Mouse (Mus musculus): ENCODE results near the gene Pkn2.

The Pkn2 gene

DNA sequence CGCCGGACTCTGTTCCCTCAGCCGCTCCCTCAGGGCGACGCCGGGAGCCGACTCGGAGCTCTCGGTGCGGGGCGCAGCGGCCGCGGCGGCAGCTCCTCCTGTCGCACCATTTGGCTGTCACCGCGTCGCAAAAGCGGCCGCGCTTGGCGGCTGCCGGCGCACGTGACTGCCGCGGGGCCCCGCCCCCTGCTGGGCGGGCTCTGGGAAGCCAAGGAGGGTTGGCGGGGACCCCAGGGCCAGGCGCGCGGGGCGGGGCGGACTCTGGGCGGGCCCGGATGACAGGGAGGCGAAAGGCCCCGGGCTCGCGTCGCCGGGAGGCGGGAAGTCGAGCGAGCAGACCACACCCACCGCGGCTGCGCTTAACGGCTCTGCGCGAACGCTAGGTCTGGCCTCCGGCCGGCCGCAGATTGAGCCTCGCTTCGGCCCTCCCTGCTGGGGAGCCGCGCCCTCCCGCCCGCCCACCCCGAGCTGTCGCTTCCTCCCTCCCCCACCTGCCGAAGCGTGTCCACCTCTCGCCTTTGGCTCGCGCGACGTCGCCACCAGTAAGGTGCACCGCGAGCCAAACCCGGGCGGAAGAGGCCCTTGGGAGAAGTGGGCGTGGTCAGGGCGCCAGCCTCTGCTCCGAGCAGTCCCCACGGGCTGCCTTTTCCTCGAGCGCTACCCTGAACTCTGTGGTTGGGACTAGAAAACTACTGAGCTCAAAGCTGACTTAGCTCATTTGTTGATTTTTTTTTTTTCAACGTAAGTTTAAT is at the start of gene Pkn2:
Gene Pkn2, minus strand, starts transcription at position 133 of the 752 bp plus-strand sequence.
- in situ Hi-C loops (cut with MboI, MseI) = loop anchor here in 1 of 2 experiments (25.0 kb wide), 1 partner anchor 1680 kb away; the partner anchor contains the start of genes Hs2st1 and Selenof

DNA sequence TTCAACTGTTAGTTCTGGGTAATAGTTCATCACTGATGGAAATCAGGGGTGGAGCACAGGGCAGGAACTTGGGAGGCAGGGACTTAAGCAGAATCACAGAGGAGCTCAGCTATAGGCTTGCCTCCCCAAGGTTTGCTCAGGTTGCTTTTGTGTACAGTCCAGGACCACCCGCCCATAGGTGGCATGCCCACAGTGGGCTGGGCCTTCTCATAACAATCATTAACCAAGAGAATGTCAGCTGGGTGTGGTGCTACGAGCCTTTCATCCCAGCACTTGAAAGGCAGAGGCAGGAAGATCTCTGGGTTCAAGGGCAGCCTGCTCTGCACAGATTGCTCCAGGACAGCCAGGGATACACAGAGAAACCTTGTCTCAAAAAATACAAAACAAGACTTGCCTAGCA is 48.1 kb upstream of the Pkn2 start:
- in situ Hi-C loops (cut with MboI, MseI) = loop anchor here in 1 of 2 experiments (10.0 kb wide), 1 partner anchor 155 kb away; no protein-coding TSS in a partner anchor

DNA sequence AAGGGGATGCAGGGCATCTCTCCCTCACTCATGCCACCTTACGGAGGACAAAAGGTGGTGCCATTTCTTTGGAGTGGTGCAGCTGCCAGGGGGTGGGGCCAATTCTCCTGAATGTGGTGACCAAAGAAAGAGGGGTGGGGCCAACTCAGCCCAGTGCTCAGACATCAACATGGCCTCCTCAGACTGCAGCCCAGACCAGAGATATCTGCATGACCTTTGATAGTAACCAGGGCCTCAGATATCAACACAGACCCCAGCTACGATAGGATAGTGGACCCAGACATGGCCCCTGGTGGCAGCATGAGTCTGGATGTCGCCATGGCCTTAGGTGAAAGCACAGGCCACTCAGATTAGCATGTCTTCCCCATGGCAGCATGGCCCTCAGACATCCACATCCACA is 45.5 kb upstream of the Pkn2 start:
- in situ Hi-C loops (cut with MboI, MseI) = loop anchor here in 1 of 2 experiments (10.0 kb wide), 1 partner anchor 153 kb away; no protein-coding TSS in a partner anchor

GRCm38 (mm10) chr3:142924831-142925348 is 43.1 kb upstream of the Pkn2 start:
- in situ Hi-C loops (cut with MboI, MseI) = loop anchor here in 1 of 2 experiments (5.0 to 10.0 kb wide), 2 partner anchors 150 to 832 kb away; no protein-coding TSS in a partner anchor

GRCm38 (mm10) chr3:142919070-142919469 is 37.3 kb upstream of the Pkn2 start:
- in situ Hi-C loops (cut with MboI, MseI) = no loop called here

DNA sequence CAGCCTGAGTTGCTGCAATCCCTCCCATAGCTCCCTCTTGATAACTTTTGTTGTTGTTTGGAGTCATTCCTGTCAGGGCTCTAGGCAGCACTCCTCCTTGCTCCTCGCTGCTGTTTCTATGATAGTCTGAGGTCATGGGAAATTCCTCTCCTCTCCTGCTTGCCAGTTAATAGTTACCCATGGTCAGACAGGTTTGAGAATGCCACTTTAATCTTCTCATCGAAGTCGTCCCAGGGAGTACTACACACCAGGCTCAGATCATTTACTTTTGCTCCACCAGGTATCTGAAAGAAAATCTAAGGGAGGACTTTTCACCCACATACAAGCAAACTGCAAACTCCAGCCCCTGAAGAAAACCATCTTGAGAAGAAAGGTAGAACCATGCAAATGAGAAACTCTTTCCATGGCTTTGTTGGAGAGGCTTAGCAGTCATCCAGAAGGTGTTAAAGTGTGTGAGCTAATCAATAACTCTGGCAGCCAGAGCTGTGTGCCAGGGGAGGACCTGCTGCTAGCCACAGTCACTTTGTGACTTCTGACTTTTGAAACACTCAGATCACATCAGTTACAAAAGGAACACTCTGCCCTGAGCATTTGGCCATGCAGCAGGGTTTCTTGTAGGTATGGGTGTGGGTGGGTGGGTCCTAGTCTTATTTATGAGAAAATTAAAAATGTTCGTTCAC is 36.1 kb upstream of the Pkn2 start:
- in situ Hi-C loops (cut with MboI, MseI) = no loop called here

DNA sequence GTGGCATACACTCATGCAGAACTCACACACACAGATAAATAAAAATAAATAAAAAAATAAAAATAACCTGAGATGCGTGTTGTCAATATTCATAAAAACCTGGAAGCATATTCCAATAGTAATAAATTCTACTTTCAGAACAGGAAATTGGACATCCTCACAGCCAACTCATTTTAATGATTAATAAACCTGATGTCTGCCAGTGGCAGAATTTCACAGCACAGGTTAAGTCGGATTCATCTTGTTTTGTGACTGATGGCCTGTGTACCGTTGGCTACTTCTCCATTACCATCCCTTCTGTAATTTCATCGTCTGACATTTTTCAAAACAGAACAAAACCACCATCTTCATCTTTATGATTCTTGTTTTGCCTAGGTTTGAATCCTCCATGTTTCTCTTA is 35.4 kb upstream of the Pkn2 start:
- in situ Hi-C loops (cut with MboI, MseI) = no loop called here

GRCm38 (mm10) chr3:142913295-142913694 is 31.5 kb upstream of the Pkn2 start:
- in situ Hi-C loops (cut with MboI, MseI) = no loop called here

GRCm38 (mm10) chr3:142899683-142900082 is 17.9 kb upstream of the Pkn2 start:
- in situ Hi-C loops (cut with MboI, MseI) = loop anchor here in 1 of 2 experiments (25.0 kb wide), 1 partner anchor 1663 kb away; the partner anchor contains the start of genes Hs2st1 and Selenof

GRCm38 (mm10) chr3:142898949-142899396 is 17.2 kb upstream of the Pkn2 start:
- in situ Hi-C loops (cut with MboI, MseI) = loop anchor here in 1 of 2 experiments (25.0 kb wide), 1 partner anchor 1663 kb away; the partner anchor contains the start of genes Hs2st1 and Selenof

- in situ Hi-C loops (cut with MboI, MseI) = loop anchor here in 1 of 2 experiments (25.0 kb wide), 1 partner anchor 1672 kb away; the partner anchor contains the start of genes Hs2st1 and Selenof
These were observed 8.6 kb upstream of the Pkn2 start for GRCm38 (mm10) chr3:142890442-142890841.

GRCm38 (mm10) chr3:142886963-142887362 is 5.2 kb upstream of the Pkn2 start:
- in situ Hi-C loops (cut with MboI, MseI) = loop anchor here in 1 of 2 experiments (25.0 kb wide), 1 partner anchor 1675 kb away; the partner anchor contains the start of genes Hs2st1 and Selenof

- in situ Hi-C loops (cut with MboI, MseI) = loop anchor here in 1 of 2 experiments (25.0 kb wide), 1 partner anchor 1678 kb away; the partner anchor contains the start of genes Hs2st1 and Selenof
These were observed 2.8 kb upstream of the Pkn2 start for GRCm38 (mm10) chr3:142884594-142884993.

DNA sequence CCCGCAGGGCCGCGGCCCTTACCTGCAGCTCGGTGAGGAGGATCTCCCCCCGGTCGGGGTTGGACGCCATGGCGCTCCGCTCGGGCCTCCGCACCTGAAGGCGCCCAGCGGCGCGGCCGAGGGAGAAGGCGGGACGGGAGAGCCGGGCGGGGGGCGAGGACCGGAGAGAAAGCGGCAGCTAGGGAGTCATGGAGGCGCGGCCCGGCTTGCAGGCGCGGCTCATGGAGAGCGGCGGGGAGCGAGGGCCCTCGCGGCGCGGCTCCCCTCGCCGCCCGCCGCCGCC is 274 bp downstream of the Pkn2 start:
- in situ Hi-C loops (cut with MboI, MseI) = loop anchor here in 1 of 2 experiments (25.0 kb wide), 1 partner anchor 1681 kb away; the partner anchor contains the start of genes Hs2st1 and Selenof

GRCm38 (mm10) chr3:142880790-142881588 is 815 bp downstream of the Pkn2 start:
- in situ Hi-C loops (cut with MboI, MseI) = loop anchor here in 1 of 2 experiments (25.0 kb wide), 1 partner anchor 1681 kb away; the partner anchor contains the start of genes Hs2st1 and Selenof

GRCm38 (mm10) chr3:142863236-142863635 is 18.6 kb downstream of the Pkn2 start:
- in situ Hi-C loops (cut with MboI, MseI) = no loop called here

- in situ Hi-C loops (cut with MboI, MseI) = no loop called here
These were observed 25.0 kb downstream of the Pkn2 start for GRCm38 (mm10) chr3:142856832-142857231.

GRCm38 (mm10) chr3:142855961-142856472 is 25.8 kb downstream of the Pkn2 start:
- in situ Hi-C loops (cut with MboI, MseI) = no loop called here

DNA sequence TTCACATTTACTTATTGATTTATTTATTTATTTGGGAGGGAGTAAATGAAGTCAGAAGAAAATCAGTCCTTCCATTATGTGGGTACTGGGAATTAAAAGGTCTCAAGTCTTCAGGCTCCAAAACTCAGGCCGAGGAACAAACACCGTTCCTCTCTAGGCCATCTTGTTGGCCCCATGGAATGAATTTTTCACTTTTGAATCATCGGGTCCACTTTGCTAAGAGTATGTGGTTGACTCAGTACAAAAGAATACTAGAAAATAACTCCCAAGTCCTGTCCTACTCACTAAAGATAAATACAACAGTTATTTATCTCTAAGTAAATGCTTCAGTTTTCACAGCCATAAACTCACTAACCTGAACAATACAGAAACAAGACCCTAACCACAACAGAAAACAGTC is 28.9 kb downstream of the Pkn2 start:
- in situ Hi-C loops (cut with MboI, MseI) = no loop called here

- in situ Hi-C loops (cut with MboI, MseI) = no loop called here
These were observed 30.2 kb downstream of the Pkn2 start for GRCm38 (mm10) chr3:142851631-142852030.

DNA sequence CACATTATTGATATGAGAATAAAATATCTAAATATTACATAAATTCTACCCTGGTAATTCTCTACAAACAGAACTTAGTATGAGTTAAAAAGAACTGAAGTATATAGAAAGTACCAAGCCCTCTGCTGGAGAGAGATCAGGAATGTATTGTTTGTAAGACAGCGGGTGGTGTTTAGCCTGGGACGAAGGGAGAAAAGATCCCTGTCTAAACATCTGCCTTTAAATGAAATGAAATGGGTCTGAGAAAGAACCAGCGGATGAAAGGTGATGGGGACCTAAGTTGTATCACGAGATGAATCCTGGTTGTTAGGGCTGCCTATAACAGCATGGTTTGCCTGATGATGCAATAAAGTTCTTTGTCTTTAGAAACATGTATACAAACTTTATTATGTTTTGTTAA is 41.8 kb downstream of the Pkn2 start:
- in situ Hi-C loops (cut with MboI, MseI) = no loop called here

Data from T-helper 17 cell (primary cell).